Mouse (Mus musculus) ovary, postnatal 36 days (tissue): ENCODE data around the gene Bbs9.
A peak's percentile ranks its signal among the peaks of the same experiment; 100 is the strongest.

Experiments used
- DNase-seq: peaks from one replicate; pipeline ENCODE4 v3.0.0; 2022; ENCODE audit warnings: low spot score, mixed read lengths

The Bbs9 gene

DNA sequence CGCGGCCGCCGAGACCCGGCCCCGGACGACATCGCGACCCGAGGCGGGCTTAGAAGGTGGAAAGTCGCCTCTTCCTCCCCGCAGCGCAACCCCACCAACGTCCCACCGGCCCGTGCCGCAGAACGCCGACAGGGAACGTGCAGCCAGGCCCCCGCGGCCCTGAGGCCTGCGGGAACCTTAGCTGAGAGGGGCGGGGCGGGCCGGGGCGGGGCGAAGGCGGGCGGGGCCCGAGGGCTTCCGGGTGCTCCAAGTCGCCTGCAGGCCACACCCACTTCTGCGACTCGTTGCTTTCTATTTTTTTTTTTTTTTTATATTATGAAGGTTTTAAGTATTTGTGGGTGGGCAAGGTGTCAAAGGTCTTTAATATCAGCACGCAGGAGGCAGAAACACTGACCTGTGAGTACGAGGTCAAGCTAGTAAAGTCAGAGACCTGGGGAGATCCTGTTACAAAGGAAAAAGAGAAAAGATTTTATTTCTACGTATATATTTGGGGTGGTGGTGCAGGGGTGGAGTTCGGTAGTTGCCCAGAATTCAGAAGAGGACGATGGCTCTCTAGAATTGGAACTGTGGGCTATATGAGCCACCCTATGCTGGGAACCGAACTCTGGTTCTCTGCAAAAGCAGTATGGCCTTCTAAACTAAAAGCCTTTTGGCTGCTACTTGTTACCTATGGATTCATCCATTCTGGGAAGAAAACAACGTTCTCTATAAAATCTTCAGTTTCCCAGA lies 7.2 kb upstream of the Bbs9 start:
- DNase-seq = peak; percentile 70

DNA sequence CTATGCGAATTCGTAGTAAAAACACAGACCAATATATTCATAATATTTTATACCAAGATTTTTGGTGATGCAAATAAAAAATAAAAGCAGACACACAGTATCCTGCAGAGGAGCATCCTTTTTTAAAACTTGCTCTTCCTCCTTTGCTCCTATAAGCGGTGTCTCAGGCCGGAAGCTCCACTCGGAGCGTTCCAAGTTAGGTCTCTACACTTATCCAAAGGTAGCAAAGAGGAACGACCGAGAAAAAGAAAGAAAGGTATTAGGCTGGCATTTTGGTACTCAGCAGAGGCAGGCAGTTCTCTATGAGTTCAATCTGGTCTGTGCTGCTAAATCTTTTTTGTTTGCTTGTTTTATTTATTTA lies 6.6 kb upstream of the Bbs9 start:
- DNase-seq = no peak

DNA sequence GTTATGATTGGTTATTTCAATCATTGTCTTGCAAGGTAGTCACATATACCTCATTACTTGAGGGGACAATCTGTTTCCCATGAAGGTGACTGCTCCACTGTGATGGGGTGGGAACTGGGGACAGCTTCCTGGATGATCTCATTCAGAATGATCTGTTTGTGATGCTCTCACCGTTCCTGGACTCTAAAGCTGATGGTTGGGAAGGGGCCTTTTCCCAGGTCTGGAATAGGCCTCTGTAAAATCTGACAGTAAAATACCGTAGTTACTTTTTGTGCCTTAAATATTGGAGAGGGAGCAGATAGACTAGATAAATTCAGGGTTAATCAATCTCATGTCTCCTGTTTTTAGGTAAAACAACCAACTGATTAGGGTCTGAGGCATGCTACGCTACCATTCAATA lies 5.9 kb upstream of the Bbs9 start, which contains the start of gene Rp9:
Gene Rp9 (minus strand): TSS at position 101 of the 400 bp plus-strand sequence.
- no peak for DNase-seq

DNA sequence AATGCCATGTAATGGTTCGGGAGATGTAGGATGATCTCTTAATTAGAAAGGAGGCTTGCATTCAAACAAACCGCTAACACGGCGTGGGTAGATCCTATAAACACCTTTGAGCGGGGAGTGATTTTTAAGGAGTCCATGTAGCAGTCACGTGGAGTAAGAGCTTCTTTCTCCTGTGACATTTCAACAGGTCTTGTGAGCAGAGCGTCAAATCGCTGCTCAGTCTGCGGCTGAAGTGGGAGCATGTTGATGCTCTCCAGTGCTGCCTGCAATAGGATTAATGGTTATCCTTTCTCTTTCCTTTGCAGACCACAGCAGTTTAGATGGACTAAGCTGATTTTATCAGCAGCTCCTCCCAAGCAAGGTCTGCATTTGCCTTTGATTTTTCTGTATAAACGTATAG lies 750 bp downstream of the Bbs9 start:
- no peak for DNase-seq

DNA sequence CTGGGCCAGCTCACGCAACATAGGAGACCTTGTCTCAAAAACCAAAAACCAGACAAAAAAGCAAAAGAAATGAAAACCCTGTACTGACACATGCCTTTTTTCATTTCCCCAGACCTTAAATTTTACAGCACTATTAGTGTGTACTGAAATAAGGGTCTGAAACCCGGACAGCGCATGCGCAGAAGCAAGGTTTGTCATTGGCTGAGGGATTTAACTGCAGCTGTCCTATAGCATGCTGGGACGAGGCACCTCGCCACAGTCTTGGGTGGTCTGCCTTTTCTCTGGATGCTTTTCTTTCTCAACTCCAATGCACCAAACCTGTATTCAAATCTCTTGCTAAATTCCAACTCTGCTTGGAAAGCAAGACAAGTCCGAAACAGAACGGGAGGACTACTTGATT lies 3.4 kb downstream of the Bbs9 start:
- no peak for DNase-seq

DNA sequence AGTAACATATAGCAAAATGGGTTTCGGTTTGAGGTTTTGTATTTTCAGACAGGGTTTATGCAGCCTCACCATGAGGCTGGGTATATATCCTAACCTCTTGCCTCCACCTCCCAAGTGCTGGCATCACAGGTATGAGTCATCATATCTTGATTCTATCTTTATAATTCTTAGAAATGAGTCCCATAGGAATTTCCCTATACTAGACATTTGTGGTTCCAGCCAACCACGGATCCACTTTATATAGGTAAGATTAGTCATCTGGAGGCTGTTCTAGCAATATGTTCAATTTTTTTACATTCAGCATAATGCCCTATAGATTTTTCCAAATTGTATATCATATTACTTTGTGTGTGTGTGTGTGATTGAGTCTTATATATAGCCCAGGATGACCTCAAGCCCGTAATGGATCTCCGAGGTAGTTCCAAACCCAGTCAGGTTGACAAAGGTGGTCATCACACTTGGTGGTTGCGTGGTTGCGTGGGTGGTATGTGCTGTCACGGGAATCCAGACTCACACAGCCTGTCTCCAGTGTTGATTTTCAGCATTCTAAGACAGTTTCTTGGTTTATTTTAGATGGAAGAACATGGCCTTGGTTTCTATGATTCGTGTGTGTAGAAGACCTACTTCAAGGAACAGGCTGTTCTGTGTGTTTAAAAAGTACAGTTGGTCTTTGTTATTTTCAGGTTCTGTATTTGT lies 8.5 kb downstream of the Bbs9 start:
- no peak for DNase-seq

DNA sequence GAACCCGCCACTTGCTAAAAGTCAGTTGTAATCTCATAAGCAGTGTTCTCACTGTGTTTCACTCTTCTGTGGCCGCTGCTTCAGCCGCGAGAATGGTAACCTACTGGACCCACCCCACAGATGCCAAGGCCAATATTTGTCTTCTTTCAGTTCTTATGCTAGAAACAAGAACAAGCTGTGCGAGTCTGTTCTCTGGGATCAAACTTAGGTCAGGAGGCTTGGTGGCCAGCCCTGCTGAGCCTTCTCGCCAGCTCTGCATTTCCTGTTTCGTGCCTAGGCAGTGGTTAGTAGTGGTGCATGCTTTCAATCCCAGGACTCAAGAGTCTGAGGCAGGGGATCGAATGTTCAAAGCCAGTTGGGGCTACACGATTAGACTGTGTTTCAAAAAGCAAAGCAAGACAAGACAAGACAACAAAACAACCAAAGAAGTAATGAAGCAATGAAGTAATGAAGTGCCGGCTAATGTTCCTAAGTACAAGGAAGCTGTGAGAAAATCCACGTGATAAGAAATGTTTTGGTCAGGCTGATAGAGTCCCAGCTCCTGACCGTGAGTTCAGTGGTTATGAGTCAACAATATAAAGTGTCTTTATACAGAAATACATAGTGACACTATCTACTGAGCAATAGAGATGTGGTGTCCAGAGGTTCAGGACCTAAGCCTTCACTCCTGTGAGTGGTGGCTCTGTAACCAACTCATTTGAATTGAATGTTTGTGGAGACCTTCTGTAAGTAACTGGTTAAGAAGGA lies 9.2 kb downstream of the Bbs9 start:
- DNase-seq = no peak

DNA sequence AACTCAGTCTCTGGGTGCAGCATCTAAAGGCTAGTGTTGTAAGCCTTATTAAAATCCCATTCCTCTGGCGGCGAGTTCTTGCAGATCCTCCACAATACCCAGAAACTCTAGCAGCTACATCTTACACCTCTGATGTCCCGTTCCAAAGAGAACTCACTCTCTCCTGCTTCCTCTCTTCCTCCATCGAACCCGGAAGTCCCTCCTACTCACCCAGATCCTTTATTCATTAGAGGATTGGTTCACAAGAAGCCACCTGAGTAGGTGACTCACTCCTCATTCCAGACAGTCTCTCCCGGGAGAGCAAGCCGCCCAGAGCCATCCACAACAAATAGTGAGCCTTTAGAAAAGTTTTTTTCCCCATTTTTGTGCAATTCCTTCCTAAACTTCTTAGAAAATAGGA lies 10.7 kb downstream of the Bbs9 start:
- no peak for DNase-seq

DNA sequence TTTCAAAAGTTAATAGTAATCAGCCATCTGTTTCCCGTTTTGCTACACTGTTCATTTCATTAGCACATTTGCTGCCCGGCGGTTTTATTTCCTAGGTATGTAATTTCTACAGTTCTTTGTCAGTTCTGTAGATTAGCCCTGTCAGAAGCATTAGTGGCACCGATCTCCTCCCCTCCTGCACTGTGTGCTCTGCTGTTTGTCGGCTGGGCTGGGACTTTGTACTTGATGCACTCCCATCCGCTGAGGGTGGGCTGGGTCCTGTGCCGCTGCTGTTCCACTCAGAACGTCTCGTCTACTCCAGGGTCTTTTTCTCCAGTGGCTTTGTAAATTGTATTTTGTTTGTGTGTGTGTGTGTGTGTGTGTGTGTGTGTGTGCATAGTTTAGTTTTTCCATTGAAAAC lies 13.4 kb downstream of the Bbs9 start:
- no peak for DNase-seq

DNA sequence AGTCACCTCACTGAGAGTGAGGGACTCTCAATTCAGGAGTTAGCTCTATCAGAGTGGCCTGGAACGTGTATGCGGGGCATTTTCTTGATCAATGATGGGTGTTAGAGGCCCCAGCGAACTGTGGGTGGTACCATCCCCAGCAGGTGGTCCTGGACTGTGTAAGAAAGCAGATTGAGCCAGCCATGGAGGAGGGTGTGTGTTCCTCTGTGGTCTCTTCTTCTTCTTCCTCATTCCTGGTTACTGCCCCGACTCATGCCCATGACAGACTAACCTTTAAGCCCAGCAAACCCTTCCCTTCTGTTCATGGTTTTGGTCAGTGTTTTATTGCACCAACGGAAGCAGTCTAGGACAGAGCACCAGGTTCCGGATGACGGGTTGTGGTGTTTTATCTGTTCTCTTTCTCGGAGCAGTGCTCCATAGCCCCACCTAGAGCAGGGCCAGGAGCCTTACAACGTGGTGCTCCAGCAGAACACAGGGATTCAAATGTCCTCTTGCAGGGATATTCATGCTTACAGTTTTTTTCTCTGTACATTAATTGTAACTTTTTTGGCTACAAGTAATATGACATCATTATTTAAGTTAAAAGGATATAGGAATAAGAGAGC lies 18.8 kb downstream of the Bbs9 start:
- DNase-seq = no peak

DNA sequence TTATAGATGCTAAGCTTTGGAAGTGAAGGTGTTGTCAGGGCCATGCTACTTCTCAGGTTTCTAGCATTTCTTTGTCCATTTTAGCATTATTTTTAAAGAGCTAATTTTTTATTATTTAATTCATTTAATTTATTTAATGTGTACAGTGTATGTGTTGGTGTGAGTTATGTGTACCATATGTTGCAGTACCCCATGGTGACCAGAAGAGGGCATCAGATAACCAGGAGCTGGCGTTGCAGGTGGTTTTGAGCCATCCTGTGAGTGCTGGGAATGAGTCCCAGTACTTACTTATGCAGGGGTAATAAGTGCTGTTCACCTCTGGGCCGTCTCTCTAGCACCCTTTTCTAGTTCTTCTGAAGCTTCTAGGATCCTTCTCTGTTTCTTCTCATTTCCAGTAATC lies 19.6 kb downstream of the Bbs9 start:
- DNase-seq = no peak

DNA sequence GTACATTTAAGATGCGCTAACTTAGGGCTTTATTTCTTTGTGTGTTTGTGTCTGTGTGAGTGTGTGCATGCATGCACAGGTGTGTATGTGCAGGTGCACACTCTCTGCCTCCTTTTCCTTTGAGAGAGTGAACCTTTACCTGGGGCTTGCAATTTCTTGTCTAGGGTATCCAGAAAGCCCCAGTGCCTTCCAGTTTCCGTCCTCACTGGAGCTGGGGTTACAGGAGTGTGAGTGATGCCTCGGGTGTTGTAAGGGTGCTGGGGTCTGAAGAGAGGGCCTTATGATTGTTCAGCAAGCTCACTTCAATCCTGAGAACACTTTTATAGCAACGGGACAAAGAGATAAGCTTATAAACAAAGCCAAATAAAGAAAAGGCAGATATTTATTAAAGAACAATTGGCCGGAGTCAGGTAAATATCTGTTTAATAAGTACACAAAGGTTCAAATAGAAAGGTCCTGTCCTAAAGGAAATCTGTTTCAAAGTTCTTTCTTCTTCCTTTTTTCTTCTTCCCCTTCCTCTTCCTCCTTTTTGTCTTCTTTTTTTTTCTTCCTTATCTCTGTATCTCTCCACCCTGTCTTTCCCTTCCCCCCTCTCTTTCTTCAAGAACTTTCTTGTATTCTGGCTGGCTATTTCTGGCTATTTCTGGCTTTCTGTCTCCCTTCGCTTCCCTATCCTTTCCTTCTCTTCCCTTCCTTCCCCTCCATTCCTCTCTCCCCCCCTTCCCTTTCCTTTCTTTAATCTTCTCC lies 21.7 kb downstream of the Bbs9 start:
- no peak for DNase-seq

DNA sequence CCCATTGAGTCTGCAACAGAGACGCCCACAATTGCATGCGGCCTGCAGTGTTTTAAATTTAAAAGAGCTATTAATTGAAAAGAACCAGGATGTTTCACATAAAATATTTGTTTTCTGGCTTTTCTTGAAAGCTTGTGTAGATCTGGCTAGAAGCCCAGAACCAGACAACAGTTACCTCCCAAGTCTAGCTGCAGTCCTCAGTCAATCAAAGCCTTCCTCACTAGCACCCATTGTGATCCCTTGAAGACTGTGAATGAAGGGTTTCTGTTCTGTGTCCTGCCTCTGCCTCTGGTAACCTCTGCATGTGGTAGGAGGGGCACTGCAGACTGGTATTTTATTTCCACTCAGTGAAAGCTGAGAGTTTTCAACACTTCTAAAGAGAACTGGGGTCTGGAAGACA lies 27.5 kb downstream of the Bbs9 start:
- DNase-seq = no peak

DNA sequence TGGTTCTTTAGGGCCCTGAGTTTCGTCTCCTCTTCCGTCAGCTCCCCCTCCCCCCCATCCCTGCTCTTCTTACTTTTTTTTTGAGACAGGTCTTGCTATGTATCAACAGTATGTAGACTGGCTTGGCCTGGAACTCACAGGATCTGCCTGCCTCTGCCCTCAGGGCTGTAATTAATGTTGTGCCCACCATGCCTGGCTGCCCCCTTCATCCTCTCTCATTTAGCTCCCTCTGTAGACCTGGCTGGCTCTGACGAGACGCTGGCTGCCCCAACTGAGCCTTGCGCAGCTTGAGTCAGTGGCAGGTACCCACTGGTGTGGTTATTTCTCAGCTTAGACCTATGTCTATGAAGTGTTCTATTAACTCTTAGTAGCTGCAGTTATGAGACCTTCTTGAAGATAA lies 28.1 kb downstream of the Bbs9 start:
- no peak for DNase-seq

DNA sequence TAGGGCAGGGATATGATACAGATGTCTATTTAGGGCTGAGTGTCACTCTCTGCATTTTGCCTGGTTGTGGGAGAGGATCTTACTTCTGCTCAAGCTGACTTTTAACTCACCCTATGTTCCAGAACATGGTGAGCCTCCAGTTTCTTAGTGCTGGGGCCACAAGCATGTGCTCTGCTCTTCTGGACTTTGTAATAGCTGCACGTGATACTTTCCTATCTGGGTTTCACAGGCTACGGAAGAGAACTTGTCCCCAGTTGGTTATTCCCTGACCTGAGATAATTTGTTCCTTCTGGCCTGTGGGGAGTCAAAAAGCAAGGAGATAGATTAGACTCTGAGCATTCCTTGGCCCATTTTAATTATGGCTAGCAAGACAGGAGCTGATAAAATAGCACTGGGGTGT lies 30.1 kb downstream of the Bbs9 start:
- no peak for DNase-seq

DNA sequence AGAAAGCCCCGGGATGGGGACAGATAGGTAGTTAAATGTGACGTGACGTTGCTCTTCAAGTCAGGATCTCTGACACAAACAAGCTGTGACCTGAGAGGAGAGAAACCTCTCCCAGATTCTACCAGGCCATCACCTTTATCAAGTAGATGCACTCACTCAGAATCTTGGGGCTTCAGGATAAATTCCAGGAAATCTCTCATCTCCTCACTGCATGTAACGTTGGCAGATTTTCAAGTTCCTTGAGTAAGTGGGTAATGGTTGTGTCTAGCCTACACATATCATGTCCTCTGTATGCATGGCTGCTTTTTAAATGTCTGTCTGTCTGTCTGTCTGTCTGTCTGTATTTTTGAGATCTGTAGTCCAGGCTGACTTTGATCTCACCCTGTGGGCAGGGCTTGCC lies 39.6 kb downstream of the Bbs9 start:
- DNase-seq = no peak

DNA sequence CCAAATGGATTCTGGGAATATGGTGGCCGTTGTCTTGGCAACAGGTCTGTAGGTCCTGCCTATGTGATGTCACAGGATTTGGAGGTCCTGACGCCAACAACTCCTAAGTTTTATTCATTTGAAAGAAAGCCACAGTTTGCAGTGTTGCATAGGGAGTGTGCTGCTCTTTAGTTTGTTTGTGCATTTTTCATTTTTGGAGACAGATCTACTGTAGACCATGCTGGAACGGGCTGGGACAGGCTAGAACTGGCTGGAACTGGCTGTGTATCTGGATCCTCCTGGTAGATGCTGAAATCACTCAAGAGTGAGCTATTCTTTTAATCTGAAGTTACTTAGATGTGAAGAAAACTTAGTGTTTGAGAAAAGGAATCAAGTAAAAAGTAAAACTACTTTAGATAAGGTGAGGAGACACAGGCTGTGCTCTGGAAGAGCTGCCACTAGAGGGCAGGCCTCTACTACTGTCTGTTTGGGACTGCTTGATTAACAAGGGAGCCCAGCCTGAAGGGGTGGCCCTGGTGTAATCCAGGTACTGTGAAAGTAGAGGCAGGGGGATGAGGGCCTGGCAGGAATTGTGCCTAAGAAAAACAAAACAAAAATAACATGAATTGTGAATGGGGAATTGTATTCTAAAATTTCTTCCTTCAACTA lies 43.0 kb downstream of the Bbs9 start:
- DNase-seq = peak; percentile 41

DNA sequence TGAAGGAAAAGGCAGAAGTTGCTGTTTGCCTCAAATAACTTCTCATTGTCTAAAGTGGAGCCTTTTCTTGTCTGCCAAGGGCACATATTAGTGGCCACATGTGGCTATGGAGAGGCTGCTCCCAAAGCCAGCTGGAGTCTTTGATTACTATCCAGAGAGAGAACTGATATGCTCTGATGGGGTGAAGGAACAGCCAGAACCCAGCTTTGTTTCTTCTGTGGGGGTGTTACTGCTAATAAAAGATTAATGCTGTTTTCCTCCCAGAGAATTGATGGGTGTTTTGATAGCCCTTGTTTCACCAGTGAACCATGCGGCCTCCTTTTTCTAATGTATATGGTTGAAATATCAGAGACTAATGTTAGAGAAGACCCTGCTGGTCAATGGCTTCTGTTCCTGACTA lies 47.9 kb downstream of the Bbs9 start:
- no peak for DNase-seq

DNA sequence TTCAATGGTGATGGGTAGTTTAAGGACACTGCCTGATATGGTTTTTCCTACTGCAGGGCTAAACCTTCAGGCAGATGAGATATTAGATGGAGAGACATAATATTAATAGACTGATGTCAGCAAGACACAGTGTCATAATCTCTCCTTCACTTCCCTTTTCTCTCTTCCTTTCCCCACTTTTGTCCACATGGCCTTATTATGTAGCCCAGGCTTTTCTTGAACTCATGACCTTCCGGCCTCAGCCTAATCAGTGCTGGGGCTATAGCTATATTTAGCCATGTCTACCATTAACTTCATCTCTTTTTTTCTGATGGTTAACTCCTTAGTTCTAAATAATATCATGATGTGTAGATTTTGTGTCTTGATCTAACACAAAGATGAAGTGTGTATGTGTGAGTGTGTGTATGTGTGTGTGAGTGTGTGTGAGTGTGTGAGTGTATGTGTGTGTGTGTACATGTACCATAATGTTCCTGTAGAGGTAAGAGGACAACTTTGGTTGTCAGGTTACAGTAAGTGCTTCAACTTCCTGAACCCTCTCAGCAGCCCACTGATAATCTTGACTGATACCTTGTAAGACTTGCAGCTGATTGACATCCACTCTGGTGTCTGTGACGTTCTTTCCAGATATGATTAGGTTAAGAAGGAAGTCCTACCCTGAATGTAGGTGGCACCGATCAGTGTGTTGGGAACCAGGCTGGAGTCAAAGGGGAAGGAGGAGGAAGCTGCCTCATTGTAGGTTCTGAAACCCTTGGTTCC lies 55.4 kb downstream of the Bbs9 start:
- DNase-seq = no peak

DNA sequence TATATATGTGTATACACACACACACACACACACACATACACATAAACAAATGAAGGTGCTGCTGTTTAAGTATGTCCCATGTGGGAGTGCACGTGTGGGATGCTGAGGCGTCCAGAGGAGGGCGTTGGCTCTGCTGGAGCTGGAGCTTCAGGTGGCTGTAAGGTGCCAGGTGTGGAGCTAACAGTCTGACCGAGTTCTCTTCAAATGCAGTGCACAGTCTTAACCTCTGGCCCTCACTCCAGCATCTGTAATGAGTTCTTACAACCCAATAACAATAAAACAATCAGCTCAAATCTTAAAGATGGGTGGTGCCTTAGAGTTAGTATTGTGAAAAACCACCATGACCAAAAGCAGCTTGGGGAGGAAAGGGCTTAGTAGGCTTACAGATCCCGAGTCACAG lies 56.6 kb downstream of the Bbs9 start:
- DNase-seq = no peak
